Mouse (Mus musculus): ENCODE measurements around the gene Acsbg2. TPM values are rescaled to one million over a fixed set of nuclear protein-coding genes. Genes with fewer than 3 reads are reported as not detected.
"Not testable (repeated sequence)": the region's sequence is repeated elsewhere in the genome, so short reads cannot be mapped to it uniquely, and the experiment has no call there.

Acsbg2 gene
- under 1 TPM in 1 of 2 experiments, not detected in 1; 0.12 TPM for total RNA-seq (2021)
- long read RNA-seq, experiment 1 = 0 reads
- long read RNA-seq, experiment 2 = 0 reads

GRCm38 (mm10) chr17:56874237-56874636 is at the start of gene Acsbg2:
Acsbg2 (minus strand) TSS chr17:56874447.
- DNase-seq = no peak

- DNase-seq = no peak
These were observed 45.5 kb upstream of the Acsbg2 start for GRCm38 (mm10) chr17:56919725-56920124.

GRCm38 (mm10) chr17:56917166-56917565 is 42.9 kb upstream of the Acsbg2 start:
- no peak for DNase-seq

- DNase-seq = no peak
These were observed 39.2 kb upstream of the Acsbg2 start for GRCm38 (mm10) chr17:56913444-56913843.

- no peak for DNase-seq
These were observed 38.8 kb upstream of the Acsbg2 start for GRCm38 (mm10) chr17:56913023-56913422.

GRCm38 (mm10) chr17:56909764-56910163 is 35.5 kb upstream of the Acsbg2 start:
- not testable (repeated sequence) for DNase-seq

- no peak for DNase-seq
These were observed 33.6 kb upstream of the Acsbg2 start for GRCm38 (mm10) chr17:56907887-56908286.

- no peak for DNase-seq
These were observed 32.8 kb upstream of the Acsbg2 start for GRCm38 (mm10) chr17:56907096-56907495.

- no peak for DNase-seq
These were observed 31.9 kb upstream of the Acsbg2 start for GRCm38 (mm10) chr17:56906166-56906565.

- DNase-seq = peak; percentile 57
These were observed 28.5 kb upstream of the Acsbg2 start for GRCm38 (mm10) chr17:56902698-56903097.

- peak; percentile 88 for DNase-seq
These were observed 23.5 kb upstream of the Acsbg2 start for GRCm38 (mm10) chr17:56897630-56898195.

- no peak for DNase-seq
These were observed 22.4 kb upstream of the Acsbg2 start for GRCm38 (mm10) chr17:56896513-56897129.

- no peak for DNase-seq
These were observed 21.2 kb upstream of the Acsbg2 start for GRCm38 (mm10) chr17:56895368-56895918.

GRCm38 (mm10) chr17:56890018-56890417 is 15.8 kb upstream of the Acsbg2 start:
- DNase-seq = no peak

- no peak for DNase-seq
These were observed 13.8 kb upstream of the Acsbg2 start for GRCm38 (mm10) chr17:56888050-56888449.

- DNase-seq = no peak
These were observed 10.6 kb upstream of the Acsbg2 start for GRCm38 (mm10) chr17:56884809-56885208.

- DNase-seq = peak; percentile 45
These were observed 10.1 kb upstream of the Acsbg2 start for GRCm38 (mm10) chr17:56884331-56884730.

GRCm38 (mm10) chr17:56883612-56884011 is 9.4 kb upstream of the Acsbg2 start:
- peak; percentile 52 for DNase-seq

GRCm38 (mm10) chr17:56877426-56877825 is 3.2 kb upstream of the Acsbg2 start:
- DNase-seq = no peak

GRCm38 (mm10) chr17:56876981-56877380 is 2.7 kb upstream of the Acsbg2 start:
- DNase-seq = no peak

- DNase-seq = no peak
These were observed 2.2 kb upstream of the Acsbg2 start for GRCm38 (mm10) chr17:56876465-56876864.

- DNase-seq = peak; percentile 50
These were observed 847 bp upstream of the Acsbg2 start, which contains the start of gene 1700061G19Rik for GRCm38 (mm10) chr17:56874936-56875651. 1700061G19Rik (plus strand) TSS chr17:56875477.

- no peak for DNase-seq
These were observed 1.7 kb downstream of the Acsbg2 start for GRCm38 (mm10) chr17:56872512-56872911.
